Mouse (Mus musculus) ovary, adult 18-20 months (tissue): Measurements from ENCODE around the gene Dkkl1.
A peak's percentile ranks its signal among the peaks of the same experiment; 100 is the strongest.

Experiments
- DNase-seq: peaks from one replicate; pipeline ENCODE4 v3.0.0; 2022; ENCODE audit warnings: low spot score, mixed read lengths

Dkkl1 gene

DNA sequence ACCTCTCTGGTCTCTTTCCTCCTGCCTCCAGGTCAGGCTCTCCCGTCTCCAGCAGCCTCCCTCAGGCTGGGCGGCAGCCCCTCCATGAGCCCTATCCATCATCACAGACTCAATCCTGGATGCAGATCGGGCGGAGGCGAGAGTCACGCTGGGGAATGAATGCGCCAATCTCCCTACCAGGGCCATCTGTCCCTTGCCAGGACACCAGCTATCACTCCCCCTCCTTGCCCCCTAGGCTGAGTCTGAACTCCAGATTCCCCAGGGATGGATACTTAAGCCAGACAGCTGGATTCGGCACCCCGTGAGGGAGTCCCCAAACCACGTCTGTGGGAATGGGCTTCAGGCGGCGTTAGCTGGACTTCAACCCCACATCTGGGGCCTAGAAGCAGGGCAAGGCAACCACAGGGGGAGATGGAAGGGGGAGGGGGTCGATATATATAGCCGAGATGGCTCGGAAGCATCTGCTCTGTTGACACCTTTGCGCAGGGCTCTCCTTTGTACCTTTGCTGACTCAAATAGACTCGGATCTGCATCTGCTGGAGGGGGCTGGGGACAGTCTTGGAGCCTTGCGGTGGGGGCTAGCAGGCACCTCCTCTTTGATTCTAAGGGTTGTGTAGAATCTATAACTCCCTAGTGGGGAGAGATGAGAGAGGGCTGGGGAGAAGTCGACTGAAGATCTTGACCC lies 44.0 kb downstream of the Dkkl1 start:
- DNase-seq = no peak

DNA sequence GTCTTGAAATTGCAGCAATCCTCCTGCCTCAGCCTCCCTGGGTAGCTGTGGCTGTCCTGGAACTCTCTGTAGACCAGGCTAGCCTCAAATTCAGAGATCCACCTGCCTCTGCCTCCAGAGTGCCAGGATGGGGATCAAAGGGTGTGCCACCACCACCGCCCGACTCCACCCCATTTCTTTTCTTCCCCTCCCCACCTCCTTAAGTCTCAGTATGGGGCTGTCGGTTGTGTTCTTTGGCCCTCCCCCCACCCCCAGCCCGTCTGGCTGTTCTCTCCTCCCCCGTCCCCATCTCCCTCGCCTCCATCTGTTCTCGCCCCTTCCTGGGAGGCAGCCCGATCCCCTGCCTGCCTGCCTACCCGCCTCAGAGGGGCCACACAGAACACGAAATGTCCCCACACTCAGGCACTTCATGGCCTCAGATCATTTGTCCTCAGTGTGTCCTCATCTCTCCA lies 45.0 kb downstream of the Dkkl1 start:
- no peak for DNase-seq

DNA sequence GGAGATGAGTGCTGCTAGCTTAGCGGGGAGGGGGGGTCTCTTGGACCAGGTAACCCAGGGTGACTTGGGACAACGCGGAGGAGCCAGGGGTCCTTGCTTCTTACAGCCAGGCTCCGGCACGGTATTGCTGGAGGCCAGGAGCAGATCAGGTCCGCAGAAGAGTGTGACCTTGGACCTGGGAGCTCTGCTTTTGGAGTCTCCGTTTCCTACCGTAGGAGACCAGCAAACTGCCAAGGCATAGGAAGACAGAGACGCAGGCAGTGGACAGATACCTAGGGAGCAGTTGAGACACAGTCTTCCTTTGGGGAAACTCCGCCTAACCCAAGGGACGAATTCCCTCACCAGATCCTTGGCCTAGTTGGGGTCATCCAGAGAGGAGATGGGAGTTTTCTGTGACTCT lies 46.2 kb downstream of the Dkkl1 start:
- no peak for DNase-seq

DNA sequence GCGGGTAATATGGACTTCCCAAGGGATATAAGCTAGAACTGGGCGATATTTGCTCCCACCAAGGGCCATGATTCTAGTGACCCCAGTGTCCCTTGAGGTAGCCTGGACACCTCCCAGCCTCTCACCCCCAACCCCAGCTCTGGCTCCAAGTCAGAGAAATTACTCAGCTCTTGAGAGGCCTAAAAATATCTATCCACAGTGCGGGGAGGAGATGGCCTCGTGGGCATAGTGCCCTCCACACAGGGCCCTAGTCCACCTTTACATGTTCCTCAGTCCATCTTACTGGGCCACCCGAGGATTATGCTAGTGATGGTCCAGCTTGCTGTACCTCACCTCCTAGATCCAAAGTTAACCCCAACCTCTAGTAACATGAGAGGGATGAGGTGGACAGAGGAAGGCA lies 47.1 kb downstream of the Dkkl1 start:
- no peak for DNase-seq

DNA sequence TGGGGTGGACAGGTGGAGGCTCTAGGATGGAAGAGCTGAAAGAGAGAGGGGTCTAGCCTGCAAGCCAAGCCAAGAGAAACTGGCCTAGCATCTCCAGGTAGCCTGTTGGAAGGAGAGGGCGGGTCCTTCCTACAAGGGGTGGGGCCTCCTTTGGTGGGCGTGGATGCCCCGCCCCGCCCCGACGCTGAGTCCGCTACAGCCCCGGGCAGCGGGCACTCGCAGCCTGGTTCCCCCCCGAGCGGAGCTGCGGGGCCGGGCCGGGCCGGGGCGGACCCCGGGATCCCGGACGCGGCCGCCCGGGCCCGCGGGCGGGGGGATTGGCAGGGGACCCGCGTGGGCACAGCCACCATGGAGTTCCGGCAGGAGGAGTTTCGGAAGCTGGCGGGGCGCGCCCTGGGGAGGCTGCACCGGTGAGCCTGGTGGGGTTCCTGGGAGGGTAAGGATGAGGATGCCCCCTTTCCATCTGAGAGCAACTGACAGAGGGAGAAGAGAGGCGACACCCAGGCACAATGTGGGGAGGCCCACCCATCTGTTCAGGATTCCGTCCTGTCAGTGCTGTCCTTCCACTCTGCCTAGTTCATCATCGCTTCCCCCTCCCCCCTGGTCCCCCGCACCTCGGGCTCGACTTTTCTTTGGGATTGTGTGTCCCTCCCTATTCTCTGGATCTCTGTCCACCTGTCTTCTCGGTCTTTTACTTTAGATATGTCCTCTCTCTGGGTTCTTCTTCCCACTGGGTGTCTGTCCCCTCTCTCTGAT lies 48.0 kb downstream of the Dkkl1 start, which contains the start of gene Slc17a7:
Gene Slc17a7 (plus strand): TSS at position 215 of the 756 bp plus-strand sequence.
- DNase-seq = no peak

DNA sequence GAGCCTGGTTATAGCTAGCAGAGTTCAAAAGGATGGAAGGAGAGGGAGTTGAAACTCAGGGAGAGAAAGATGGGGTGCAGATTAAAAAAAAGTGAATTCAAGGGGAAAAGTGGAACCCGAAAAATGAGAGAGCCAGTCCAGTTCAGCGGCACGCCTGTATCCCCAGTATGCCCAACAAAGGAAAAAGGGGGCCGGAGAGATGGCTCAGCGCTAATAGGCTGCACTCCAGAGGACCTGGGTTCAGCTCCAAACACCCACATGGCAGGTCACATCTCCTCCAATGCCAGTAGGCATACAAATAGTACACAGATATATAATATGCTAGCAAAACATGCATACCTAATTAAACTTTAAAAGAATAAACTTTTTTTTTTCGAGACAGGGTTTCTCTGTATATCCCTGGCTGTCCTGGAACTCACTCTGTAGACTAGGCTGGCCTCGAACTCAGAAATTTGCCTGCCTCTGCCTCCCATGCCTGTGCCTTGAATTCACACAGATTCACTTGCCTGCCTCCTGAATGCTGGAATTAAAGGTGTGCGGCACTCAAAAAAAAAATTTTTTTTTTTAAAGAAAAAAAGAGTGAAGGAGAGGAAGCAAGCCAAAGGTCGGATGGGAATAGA lies 48.8 kb downstream of the Dkkl1 start:
- DNase-seq = no peak

DNA sequence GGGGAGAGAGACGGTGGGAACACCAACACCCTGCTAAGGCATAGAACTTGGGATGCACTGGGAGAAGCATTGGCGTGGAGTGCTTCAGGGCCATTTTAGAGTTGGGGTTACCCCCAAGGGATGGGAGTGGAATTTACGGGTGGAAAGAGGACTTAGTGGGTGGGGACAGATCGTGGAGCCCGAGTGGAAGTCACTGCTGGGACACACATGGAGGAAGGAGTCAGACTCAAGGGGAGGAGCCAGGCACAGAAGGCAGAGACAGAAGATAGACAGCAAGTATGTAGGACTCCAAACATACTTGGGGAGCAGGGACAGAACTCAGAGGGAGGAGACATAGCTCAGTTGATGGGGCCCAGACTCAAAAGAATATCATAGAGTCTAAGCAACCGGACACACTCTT lies 49.4 kb downstream of the Dkkl1 start:
- no peak for DNase-seq

DNA sequence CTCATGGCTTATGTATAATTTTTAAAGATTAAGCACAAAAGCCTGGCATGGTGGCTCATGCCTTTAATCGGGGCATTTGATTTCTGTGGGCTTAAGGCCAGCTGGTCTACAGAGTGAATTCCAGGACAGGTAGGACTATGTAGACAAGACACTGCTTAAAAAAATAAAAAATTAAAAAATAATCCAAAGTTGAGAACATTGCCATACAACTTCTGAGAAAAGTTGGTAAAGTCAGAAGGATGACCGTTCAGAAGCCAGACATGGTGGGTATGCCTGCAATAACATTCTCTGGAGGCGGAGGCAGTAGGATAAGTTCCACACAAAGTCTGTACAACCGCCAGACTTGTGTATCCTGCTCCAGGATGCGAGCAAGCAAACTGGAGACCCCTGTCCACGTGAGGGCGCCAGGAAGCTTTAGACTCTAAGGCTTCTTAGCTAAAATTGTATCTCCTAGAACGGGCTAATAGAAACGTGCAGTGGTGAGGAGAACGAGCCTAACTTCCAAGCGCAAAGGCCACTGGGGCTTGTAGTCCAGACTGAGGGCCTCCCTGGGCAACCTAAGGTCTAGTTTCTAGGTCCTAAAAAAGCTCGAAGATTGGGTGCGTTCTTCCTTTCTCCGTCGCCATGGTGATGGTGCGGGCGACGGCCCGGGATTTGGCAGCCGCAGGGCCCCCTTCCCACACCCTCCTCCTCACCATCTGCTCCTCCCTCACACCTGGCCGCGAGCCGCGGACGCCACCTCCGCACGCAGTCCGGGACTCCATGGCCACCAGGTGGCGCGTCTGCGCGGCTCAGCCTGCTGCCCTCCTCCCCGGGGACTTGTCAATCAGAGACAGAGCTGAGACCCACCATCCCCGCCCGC lies 50.1 kb downstream of the Dkkl1 start:
- peak; percentile 86 for DNase-seq

DNA sequence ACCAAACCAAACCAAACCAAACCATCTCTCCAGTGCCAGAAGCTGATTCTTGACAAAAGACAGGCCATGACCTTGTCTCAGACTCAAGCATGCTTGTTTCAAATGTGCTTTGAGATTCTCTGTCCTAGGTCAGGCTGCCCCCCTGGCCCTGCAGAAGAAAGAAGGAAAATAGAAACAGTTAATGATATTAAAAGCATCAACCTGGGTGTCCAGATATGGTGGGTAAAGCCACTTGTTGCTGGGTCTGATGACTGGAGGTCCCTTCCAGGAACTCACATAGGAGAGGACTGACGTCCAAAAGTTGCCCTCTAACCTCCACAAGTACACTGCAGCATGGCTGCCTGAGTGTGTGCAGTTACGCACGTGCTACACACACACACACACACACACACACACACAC lies 51.1 kb downstream of the Dkkl1 start:
- DNase-seq = no peak

DNA sequence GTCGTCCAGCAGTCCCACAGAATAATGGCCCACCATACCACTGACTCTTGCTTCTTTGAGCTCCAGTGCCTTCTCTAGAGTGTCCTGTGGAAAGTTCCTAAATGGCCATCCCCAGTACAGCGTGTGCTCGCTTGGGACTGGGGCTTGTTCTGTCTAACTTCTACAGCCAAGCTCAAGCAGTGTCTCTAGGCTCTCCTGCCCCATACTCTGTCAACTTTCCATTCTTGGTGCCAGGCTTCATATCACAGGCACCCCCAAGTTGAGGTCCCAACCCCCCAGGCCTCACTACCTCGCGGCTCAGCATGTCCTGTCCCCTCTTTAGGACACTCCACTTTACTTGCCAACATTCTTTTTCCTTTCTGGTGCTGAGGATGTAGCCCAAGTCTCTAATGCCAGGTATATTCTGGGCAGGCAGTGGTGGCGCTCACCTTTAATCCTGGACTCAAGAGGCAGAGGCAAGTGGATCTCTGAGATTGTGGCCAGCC lies 51.6 kb downstream of the Dkkl1 start:
- no peak for DNase-seq

DNA sequence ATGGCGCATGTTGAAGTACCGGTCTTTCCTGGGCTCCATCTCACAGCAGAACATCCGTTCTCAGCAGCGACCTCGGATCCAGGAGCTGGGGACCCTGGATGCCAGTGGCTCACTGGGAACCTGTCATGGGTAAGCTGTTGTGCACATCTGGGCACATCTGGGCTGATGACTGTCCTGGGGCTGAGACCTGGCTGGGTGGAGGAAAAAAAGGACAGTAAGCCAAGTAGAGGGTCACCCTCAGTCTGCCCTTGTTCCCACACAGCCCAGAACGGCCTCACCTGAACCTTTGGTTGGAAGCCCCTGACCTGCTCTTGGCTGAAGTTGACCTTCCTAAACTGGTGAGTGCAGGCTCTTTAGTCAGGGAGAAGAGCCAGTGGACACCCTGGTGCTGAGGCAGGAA lies 53.0 kb downstream of the Dkkl1 start:
- DNase-seq = no peak
